Mouse (Mus musculus): ENCODE results near the gene Dctn5.

GRCm38 (mm10) chr7:122123518-122123917 is 9.3 kb upstream of the Dctn5 start:
- no peak for TF ChIP-seq CTCF (IDR thresholded peaks at IDR 0.05; ENCODE audit: low read depth)
- TF ChIP-seq EP300 (optimal IDR thresholded peaks at IDR 0.05) = no peak

Data from stomach, postnatal 0 days (tissue).